In the genomic region with DNA sequence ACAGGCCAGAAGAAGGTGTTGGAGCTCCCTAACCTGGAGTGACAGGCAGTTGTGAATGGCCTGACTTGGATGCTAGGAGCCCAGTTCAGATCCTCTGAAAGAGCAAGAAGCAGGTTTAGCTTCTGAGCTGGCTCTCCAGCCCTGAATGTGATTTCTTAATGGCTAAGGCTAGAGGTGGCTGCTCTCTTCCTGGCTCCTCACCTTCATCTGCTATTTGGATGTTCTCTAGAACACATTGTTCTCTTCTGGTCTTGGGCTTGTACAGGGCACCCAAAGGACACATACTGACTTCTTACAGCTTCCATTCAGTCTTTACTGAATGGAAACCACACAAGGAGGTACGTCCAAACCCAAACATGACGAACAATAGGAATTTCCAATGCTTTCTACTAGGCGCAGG, we compare ENCODE assay signal across 21 mouse cellular contexts. TPM values are rescaled to one million over a fixed set of nuclear protein-coding genes. Genes with fewer than 3 reads are reported as not detected.
"Had no signal": no experiment of that assay in that cellular context is flagged by ENCODE, and none has a peak within 500 bp of the region (broad histone marks: within the 10 kb centered on the region; RNA-seq: fewer than 3 reads in every experiment).

No protein-coding gene starts in this region.

- ATAC-seq: liver, embryonic 12.5 days; midbrain, embryonic 15.5 days had no signal

- H3K36me3 ChIP-seq: limb, embryonic 15.5 days; liver, embryonic 12.5 days; midbrain, embryonic 15.5 days; neural tube, embryonic 13.5 days; stomach, embryonic 15.5 days had no signal

- H3K4me1 ChIP-seq: midbrain, embryonic 15.5 days had no signal

- H3K9me3 ChIP-seq: limb, embryonic 15.5 days; liver, embryonic 12.5 days; megakaryocyte, embryonic 14.5 days; midbrain, embryonic 15.5 days; neural tube, embryonic 13.5 days; stomach, embryonic 15.5 days had no signal

- H3K27me3 ChIP-seq: limb, embryonic 15.5 days; liver, embryonic 12.5 days; midbrain, embryonic 15.5 days; neural tube, embryonic 13.5 days; stomach, embryonic 15.5 days had no signal

- H3K4me3 ChIP-seq: limb, embryonic 15.5 days; liver, embryonic 12.5 days; megakaryocyte, embryonic 14.5 days; midbrain, embryonic 15.5 days; neural tube, embryonic 13.5 days; stomach, embryonic 15.5 days had no signal

- H3K27ac ChIP-seq: limb, embryonic 15.5 days; liver, embryonic 12.5 days; midbrain, embryonic 15.5 days; neural tube, embryonic 13.5 days; stomach, embryonic 15.5 days had no signal

- DNase-seq: kidney, postnatal 36 days; lung, embryonic 14.5 days; lung, postnatal 10 days; lung, postnatal 4 days; right cerebral cortex, postnatal 14 days; thymus, adult 2 months; thymus, postnatal 36 days had no signal

- H3K9ac ChIP-seq: limb, embryonic 15.5 days; liver, embryonic 12.5 days; lung, embryonic 14.5 days; midbrain, embryonic 15.5 days; neural tube, embryonic 13.5 days; stomach, embryonic 15.5 days had no signal

- H3K4me2 ChIP-seq: limb, embryonic 15.5 days; liver, embryonic 12.5 days; lung, embryonic 14.5 days; midbrain, embryonic 11.5 days; midbrain, embryonic 15.5 days; neural tube, embryonic 13.5 days; stomach, embryonic 15.5 days had no signal

RNA-seq across cellular contexts. Expression of gene Scgb1a1, which starts 11.7 kb away (rescaled TPM):
- total RNA-seq: layer of hippocampus, adult 18-20 months; layer of hippocampus, postnatal 10 days; left cerebral cortex, adult 18-20 months; left cerebral cortex, postnatal 14 days; monocyte, adult 5-6 weeks had no signal
- polyA plus RNA-seq: limb, embryonic 11.5 days; liver, embryonic 12.5 days; liver, embryonic 16.5 days; lung, embryonic 14.5 days; midbrain, embryonic 11.5 days; midbrain, embryonic 15.5 days; neural tube, embryonic 13.5 days; stomach, embryonic 15.5 days had no signal
